Mouse (Mus musculus): ENCODE measurements around the gene Adamtsl2.

DNA sequence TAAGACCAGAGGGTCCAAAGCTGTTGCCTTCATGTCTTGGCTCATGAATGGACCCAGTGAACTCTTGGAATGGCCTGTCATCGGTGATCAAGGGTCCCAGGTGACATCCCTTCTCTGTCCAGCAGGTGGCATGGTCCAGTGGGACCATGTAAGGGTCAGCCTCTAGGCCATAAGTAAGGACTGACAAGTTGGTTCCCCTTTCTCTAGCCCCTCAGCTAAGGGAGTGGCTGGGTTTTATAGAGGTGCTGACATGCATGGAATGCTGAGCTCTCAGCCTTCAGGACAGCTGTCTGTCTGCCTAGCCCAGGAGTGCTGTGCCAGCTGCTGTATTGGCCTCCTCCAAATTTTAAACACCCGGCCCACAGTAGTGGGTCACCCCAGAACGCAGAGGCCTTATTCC, 3.7 kb upstream of the Adamtsl2 start:
- TF ChIP-seq CTCF (IDR thresholded peaks at IDR 0.05; ENCODE audit: low read depth, low read length) = peak; percentile 46
- no peak for TF ChIP-seq EP300 (IDR thresholded peaks at IDR 0.05; ENCODE audit: insufficient read depth, low read depth, low read length)
